Mouse (Mus musculus) heart, postnatal 10 days (tissue): Measurements from ENCODE around the gene Cnot8. TPM values are rescaled to one million over a fixed set of nuclear protein-coding genes. Genes with fewer than 3 reads are reported as not detected.
"Not testable (repeated sequence)": the region's sequence is repeated elsewhere in the genome, so short reads cannot be mapped to it uniquely, and the experiment has no call there.

ENCODE experiments used
- DNase-seq, 2 experiments: peaks; one replicate each; pipeline ENCODE4 v3.0.0; 2021
- intact Hi-C: fragments of 180-260 bp; cut with DNase I; formaldehyde crosslinking; loops from one replicate; pipeline ENCODE4 v1.15.1; 2025
- total RNA-seq, 2 experiments: library from RNA; stranded (reverse); gene quantifications; 2 replicates each; pipeline ENCODE4 v1.2.3; 2021

Cnot8 gene
- total RNA-seq: 10 to 100 TPM; 42.6 to 46.9 TPM

DNA sequence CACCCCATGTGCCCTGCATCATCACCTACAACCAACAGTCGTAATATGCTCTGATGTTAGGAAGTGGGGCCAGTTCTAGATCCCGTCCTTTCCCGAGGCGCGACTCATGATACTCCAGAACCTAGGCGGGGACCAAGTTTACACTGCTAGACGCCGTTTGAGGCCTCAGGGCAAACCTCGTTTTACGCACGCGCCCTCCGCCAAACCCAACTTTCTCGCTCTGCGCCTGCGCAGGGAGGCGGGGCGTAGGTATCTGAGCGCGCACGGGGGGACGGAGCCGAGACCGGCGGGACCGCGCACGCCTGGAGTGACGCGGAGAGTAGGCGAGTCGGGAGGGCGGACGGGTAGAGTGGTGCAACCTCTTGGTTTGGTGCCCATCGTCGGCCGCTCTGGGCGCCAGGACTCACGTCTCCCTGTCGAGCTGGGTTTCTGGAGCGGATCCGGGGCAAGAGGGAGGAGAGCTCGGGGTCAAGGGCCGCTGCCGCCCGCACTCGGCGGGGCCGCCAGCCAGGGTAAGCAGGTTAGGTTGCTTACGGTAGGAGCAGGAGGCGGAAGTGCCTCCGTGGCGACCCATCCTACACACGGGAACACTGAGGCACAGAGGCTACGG is at the start of gene Cnot8:
TSS of gene Cnot8 (plus strand) at position 457 of the 610 bp plus-strand sequence.
- DNase-seq: peak; percentile 100
- intact Hi-C loops: loop anchor here (2.0 kb wide), 1 partner anchor 93 kb away; no protein-coding TSS in a partner anchor

DNA sequence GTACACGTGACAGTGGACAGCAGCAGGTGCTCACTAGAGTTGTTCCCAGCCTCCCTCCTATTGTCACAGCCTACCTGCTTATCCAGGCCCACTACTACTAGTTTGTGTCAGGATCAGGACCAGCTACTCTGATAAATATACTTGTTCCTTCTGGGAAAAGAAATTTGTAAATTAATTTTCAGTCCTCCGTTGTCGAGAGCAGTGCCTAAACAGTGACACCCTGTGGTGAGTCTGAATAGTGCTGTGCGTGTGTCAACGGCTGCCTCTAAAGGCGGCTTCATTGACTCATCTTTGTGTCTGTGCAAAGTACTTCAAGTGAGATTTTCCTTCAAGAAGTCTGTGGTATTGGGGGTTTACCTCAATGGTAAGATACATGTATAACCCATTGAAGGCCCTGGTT is 46.5 kb upstream of the Cnot8 start:
- DNase-seq: peak; percentile 62 to 76
- intact Hi-C loops: loop anchor here (1.0 to 5.0 kb wide), 2 partner anchors 40 to 106 kb away; no protein-coding TSS in a partner anchor

DNA sequence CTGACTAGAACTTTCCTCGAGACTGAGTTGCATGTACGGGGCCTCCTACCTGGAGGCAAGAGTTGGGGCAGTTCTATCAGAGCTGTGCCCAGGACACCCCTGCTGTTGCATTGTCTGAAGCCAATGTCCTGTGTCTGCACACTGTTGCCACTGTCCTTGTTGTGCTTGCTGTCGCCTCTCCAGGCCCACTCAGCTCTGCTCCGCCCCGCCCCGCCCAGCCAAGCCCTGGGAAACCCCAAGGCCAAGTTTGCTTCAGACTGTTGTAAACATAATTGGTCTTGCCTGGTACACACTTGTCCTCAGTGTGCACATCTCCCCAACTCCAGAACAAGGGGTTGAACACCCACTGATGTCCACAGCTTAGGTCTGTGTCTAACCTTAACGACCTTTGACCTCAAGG is 44.2 kb upstream of the Cnot8 start:
- DNase-seq: not testable (repeated sequence)
- intact Hi-C loops: loop anchor here (5.0 to 10.0 kb wide), 2 partner anchors 42 to 245 kb away; no protein-coding TSS in a partner anchor

DNA sequence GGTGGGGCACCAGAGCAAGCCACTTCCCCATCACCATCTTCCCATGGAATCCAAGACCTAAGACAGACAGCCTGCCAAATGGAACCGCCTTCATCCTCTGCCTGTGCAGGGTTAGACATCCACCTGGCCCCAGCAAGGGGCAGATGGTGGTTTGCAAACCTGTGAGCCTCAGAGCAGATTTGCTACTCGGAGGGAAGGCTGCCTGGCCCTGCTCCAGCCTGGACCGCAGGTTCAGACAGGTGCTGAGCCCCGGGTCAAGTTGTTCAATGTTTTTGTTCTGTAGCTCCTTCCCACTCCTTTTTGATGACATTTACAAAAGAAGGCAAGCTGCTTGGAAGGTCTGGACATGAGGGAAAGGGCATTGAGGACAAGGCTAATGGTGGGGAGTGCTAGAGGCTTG is 42.7 kb upstream of the Cnot8 start:
- not testable (repeated sequence) for DNase-seq
- intact Hi-C loops: loop anchor here (10.0 kb wide), 1 partner anchor 246 kb away; no protein-coding TSS in a partner anchor

DNA sequence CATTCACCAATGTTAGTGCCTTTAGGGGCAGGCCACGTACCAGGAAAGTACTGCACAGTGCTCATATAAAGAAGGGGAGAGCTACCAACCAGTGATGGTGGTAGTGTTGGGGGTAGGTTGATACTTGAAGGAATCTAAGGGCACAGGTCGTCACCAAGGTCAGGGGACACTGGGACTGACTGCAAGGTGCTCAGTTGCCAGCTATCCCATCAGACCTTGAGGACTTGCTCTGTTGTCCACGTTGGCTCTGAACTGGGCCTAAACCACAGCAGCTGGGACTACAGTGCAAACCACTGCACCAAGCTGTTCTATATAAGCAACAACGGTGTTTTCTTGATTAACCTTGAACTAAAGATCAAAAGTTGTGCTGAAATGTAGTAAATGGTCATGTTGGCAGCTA is 41.4 kb upstream of the Cnot8 start:
- no peak for DNase-seq
- intact Hi-C loops: loop anchor here (10.0 kb wide), 1 partner anchor 248 kb away; no protein-coding TSS in a partner anchor

DNA sequence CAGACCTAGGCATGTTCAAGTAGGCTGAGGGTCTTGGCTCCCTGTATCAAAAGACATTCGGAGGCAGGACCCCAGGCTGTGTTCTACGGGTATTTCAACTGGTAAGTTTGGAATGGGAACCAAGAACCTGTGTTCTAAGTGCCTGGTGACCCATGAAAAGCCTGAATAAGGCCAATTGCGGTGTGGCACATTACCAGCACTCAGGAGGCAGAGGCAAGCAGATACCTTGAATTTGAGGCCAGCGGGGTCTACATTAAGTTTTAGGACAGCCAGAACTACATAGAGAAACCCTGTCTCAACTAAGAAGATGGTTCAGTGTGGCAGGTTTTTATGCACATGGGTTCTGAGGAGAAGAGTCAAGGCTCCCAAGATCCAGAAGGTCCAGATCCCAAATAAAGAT is 38.9 kb upstream of the Cnot8 start:
- intact Hi-C loops: loop anchor here (10.0 kb wide), 1 partner anchor 250 kb away; no protein-coding TSS in a partner anchor
- no peak for DNase-seq

DNA sequence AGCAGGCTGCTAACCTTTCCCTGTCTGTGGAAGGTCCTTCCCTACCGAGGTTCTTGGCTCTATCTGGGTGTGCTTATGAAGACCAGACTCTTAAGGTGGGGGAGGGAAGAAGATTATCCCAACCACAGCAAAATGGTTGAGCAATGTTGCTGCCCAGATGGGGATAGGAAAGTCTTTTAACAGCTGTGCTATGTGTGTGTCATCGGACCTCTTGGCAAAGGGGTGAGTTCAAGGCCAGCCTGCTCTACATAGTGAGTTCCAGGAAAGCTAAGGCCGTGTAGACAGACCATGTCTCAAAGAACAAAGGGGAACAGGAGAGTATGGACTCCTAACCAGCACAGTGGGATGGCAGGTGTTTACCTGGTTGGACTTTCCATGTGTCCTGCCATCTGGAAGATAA is 31.0 kb upstream of the Cnot8 start:
- intact Hi-C loops: no loop called here
- DNase-seq: no peak

DNA sequence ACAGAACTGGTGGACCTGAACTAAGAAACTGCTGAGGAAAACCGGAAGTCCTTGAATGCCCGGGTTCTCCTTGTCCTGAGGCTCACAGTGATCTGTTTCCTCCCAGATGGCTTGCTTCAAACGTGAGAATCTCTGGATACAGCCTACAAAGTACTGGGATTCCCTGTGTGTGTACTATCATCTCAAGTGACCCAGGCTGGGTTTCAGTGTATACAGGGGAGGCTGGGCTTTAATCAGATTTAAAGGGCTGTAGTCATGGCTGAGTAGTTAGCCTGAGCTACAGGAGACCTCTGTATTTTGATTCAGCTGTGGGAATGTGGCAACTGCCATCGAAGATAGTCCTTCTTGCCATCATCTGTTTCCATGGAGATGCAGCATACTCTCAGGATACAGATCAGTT is 26.7 kb upstream of the Cnot8 start:
- intact Hi-C loops: no loop called here
- no peak for DNase-seq

DNA sequence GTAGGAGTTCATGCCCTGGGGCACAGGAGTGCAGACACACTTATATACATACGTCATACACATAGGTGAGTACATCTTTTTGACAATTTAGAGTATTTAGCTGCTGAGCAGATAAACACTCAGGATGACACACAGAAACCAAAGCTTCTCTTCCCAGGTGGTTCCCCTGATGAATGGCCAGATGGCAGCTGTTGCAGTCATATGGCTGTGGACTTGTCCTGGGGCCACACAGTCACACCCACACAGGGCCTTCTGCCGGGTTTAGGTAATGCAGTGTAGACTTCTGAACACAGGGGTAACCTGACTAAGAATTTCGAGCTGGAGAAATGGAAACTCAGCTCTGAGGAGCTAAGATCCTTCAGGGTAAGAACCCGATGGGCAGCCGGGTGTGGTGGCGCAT is 22.2 kb upstream of the Cnot8 start:
- DNase-seq: no peak
- intact Hi-C loops: no loop called here

DNA sequence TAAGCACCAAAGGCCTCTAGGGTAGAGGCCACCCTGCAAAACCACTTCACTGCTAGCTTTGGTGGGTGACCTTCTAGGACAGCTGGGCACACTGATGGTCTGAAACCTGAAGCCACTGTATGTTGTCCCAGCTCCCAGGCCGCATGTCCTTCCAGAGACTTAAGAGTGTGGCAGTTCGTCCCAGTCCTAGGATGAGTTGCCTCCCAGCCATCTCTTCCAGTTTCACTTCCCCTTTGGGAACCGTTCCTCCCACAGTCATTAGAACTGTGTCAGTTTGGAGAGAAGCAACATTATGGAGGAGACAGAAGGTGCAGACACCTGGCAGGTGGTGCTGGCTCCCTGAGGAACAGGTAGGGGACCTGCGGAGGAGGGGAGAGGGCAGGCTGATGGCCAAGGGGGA is 11.4 kb upstream of the Cnot8 start:
- peak; percentile 12 to 28 for DNase-seq
- intact Hi-C loops: no loop called here

DNA sequence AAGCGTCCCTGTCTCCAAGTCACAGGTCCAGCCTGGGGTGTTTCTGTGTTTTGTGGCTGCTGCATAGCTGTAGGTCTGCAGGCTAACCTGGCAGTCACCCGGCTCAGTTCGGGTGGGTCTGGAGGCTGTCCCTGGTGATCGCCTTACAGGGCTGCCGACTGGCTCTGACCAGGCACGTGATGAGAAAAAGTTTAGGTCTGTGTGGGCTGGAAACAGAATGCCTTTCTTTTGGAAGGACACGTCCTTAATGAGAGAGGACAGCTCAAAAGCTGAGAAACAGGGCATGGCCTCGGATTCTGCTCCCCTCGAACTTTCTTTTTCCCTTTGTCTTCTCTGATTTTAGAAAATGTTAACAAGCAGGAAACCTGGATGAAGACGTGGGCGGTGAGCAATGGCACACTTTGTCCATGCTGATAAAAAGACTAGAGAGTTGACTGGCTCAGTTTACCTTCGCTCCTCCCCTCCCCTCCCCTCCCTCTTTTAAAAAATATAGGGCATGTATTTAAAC is 10.9 kb upstream of the Cnot8 start, which contains the start of gene Gm12248:
TSS of gene Gm12248 (minus strand) at position 114 of the 508 bp plus-strand sequence.
- DNase-seq: peak; percentile 47 to 63
- intact Hi-C loops: no loop called here

DNA sequence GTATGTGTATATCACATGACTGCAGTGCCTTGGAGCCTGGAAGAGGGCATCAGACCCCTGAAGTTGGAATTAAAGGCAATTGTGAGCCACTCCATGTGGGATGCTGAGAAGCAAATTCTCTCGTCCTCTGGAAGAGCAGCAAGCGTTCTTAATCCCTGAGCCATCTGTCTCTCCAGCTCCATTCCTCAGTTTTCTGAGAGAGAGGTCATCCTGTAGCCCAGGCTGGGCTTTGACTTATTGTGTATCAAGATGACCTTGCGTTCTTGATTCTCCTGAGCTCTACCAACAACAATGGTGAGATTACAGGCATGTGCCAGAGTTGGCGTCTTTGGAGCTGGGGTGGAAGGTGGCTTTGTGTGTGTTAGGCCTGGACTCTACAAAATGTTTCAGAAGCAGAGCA is 9.2 kb upstream of the Cnot8 start:
- no peak for DNase-seq
- intact Hi-C loops: no loop called here

DNA sequence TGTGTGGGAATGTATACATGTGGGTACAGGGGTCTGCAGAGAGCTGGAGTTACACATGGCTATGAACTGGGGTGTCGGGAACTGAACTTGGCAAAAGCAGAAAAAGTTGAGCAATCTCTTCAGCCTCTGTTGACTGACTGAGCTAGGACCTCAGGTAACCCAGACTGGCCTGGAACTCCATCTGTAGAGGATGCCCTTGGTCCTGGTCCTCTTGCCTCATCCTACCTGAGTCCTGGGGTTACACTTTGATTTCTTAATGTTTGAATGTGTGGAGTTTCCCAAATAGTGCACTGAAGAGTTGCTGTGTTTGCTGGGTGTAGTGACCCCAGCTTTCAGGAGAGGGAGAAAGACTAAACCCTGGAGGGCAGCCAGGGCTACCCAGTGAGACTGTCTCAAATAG is 8.4 kb upstream of the Cnot8 start:
- intact Hi-C loops: no loop called here
- no peak for DNase-seq

DNA sequence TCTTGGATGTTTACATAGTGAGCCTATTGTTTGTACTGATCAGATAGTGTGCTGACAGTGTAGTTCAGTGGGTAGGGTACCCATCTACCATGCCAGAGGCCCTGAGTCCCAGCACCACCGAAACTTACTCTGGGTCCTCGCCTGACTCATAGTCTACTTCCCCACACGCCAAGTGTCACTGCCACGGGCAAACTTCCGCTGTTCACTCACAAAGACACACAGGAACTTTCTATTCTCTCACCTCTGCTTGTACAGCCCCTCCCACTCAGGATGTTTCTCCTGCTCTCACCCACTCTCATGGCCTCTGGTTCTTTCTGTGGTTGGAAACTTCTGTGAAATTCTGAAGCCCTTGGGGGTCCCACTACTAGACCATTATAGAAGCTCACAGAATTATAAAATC is 7.8 kb upstream of the Cnot8 start:
- intact Hi-C loops: no loop called here
- DNase-seq: no peak

DNA sequence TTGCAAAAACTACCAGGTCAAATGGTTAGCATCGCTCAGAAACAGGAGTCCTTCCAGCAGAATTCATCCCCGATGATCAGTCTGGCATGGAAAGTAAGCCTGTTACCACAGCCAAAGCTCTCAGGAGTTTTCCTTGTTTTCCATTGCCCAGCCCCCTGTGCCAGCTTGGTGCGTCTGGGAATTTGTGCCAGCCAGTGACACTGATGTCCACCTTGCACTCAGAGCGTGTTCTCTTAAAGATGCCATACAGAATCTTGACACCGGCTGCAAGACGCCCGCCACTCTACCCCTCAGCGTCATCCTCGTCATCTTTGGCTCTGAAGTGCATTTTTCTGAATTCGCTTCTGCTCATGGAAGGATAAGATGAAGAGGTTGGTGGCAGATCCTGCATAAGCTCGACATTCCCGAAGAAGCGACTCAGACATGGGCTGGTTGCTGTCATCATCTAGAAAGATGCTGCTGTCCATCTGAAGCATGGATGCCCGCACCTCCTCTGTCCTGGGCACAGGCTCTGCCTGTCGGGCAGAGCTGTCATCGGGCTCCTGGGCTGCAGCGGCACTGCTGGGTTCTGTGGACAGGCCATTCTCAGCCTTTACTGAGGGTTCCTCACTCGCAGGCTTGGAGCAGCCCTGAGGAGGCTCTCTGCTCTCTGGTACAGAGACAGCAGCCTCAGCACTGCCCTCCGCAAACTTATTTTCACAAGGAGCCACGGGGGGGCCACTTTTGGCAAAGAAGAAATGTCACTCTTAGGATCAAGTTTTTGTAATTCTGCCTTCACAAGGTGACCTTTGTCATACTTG is 6.9 kb upstream of the Cnot8 start:
- DNase-seq: peak; percentile 22 to 33
- intact Hi-C loops: no loop called here

DNA sequence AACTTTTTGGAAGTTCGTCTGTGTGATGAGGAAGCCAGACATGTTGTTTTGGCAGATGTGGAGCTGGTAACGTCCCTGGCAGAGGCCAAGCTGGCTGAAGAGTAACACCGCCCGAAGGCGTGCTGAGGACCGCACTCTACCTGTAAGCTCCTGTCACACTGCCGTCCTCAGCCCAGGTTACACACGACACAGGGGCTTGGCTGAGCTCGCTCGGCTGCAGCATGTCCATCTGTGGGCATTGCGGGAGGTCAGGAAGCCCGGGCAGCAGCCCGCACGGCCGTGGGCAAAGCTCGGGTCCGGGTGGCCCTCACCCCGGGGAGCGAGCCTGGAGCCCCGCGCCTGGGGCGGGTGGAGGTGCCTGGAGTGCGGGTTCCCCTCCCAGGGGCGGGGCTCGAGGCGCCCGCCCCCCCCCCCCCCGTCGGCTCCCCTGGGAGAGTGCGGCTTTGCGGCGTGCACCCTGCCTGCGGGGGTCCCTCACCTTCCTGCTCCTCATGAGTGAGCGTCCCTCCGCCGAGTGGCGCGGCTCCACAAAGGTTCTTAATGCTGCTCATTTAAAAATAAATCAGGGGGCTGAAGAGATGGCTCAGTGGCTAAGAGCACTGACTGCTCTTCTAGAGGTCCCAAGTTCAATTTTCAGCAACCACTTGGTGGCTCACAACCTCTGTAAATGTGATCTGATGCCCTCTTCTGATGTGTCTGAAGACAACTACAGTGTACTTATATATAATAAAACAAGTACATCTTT is 6.2 kb upstream of the Cnot8 start:
- intact Hi-C loops: no loop called here
- no peak for DNase-seq

DNA sequence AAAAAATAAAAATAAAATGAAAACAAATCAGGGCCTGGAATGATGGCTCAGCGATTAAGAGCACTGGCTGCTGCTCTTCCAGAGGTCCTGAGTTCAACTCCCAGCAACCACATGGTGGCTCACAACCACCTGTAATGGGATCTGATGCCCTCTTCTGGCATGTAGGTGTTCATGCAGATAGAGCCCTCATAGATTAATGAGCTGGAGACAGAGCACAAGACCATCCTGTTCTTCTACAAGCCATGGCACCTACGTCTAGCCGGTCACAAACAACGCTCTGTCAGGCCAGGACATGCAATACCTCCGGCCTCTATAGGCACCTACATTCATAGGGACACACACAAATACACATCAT is 5.6 kb upstream of the Cnot8 start:
- DNase-seq, intact Hi-C loops: not testable (repeated sequence)

DNA sequence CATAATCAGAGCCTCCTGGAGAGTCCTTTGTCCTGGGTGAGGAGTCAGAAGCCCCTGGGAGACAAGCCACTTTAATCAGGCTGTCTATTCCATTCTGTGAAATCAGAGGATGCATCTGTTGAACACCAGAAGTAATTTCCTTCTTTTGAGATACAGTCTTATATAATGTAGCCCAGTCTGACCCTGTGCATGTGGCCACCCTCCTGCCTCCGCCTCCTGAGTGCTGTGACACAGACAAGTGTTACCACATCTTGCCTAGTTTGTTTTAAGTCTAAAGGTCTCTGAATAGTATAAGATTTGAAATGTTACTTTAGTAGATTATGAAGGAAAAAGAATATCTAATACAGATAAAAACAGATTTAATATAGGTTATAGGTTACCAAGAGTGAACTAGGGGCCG is 3.9 kb upstream of the Cnot8 start:
- intact Hi-C loops: no loop called here
- no peak for DNase-seq

DNA sequence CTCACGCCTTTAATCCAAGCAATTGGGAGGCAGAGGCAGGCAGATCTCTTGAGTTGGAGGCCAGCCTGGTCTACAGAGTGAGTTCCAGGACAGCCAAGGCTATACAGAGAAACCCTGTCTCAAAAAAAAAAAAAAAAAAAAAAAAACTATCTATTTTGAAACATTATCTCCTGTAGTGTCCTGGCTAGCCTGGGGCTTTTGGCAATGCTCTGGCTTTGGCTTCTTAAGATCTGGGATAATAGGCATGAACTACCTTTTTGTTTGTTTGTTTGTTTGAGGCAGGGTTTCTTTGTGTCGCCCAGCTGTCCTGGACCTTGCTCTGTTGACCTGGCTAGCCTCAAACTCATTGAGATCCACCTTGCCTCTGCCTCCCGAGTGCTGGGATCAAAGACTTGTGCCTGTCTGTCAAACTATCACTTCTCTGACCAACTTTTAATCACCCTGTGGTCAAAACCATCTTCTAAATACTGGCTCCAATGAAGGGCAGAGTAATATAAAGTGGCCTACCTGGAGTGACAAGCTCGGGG is 2.7 kb upstream of the Cnot8 start:
- intact Hi-C loops: no loop called here
- DNase-seq: no peak

DNA sequence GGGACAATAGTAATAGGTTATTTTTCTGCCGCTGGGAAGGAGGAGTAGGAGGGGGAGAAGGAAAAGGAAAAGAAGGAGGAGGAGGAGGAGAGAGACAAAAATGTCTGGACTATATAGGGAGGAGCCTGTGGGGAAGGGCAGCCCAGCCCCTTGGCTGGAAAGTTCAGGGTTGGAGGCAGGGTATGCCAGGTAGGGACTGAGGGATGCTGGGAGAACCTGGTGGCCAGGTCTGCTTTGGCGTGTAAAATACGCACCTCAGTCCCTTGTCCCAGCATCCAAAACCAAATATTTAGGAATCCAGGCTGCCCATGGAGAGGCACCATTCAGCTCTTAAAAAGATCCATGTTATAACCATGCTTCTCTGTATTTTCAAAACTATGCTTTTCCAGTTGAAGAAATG is 1.8 kb upstream of the Cnot8 start:
- intact Hi-C loops: no loop called here
- DNase-seq: no peak
